Mouse (Mus musculus) testis, postnatal 14 days (tissue): ENCODE data around the gene Eri2.
"Not testable (repeated sequence)": the region's sequence is repeated elsewhere in the genome, so short reads cannot be mapped to it uniquely, and the experiment has no call there.

Source experiments
- DNase-seq: peaks from one replicate; pipeline ENCODE4 v3.0.0; 2021; ENCODE audit warnings: low spot score

The Eri2 gene

GRCm38 (mm10) chr7:119739798-119740468, 53.9 kb downstream of the Eri2 start:
- DNase-seq = not testable (repeated sequence)

- no peak for DNase-seq
These were observed 55.0 kb downstream of the Eri2 start for GRCm38 (mm10) chr7:119738877-119739276.

GRCm38 (mm10) chr7:119731262-119731661, 62.6 kb downstream of the Eri2 start:
- not testable (repeated sequence) for DNase-seq

GRCm38 (mm10) chr7:119727621-119728020, 66.2 kb downstream of the Eri2 start:
- no peak for DNase-seq

- DNase-seq = no peak
These were observed 72.9 kb downstream of the Eri2 start for GRCm38 (mm10) chr7:119720947-119721310.

GRCm38 (mm10) chr7:119720253-119720946, 73.5 kb downstream of the Eri2 start, which contains the start of gene Thumpd1:
Gene Thumpd1, minus strand, starts transcription at chr7:119720798.
- peak; percentile 94 for DNase-seq
